Mouse (Mus musculus) embryonic facial prominence, embryonic 15.5 days (tissue): ENCODE results near the gene B4galnt1. TPM values are rescaled to one million over a fixed set of nuclear protein-coding genes. Genes with fewer than 3 reads are reported as not detected.

ENCODE experiments used
- ATAC-seq: fragments of 200-750 bp; cut with Nextera tagmentation; 2 replicates; pipeline ENCODE4 v1.8.0; 2017; ENCODE audit warnings: low read depth, moderate TSS enrichment; ENCODE audit not compliant: insufficient number of reproducible peaks, low FRiP score, low TSS enrichment
- H3K27ac ChIP-seq: fragments of 300-500 bp; sonication (generic); replicated peaks from 2 replicates; pipeline ENCODE4 v1.5.1; 2015; ENCODE audit warnings: mild to moderate bottlenecking, inconsistent platforms
- H3K27me3 ChIP-seq: fragments of 300-500 bp; sonication (generic); 2 replicates; pipeline ENCODE4 v1.6.1; 2015; ENCODE audit warnings: inconsistent platforms
- H3K36me3 ChIP-seq: fragments of 300-500 bp; sonication (generic); 2 replicates; pipeline ENCODE4 v1.6.1; 2015; ENCODE audit warnings: mild to moderate bottlenecking, inconsistent platforms
- H3K4me1 ChIP-seq: fragments of 300-500 bp; sonication (generic); 2 replicates; pipeline ENCODE4 v1.6.1; 2015; ENCODE audit warnings: inconsistent platforms
- H3K4me2 ChIP-seq: fragments of 300-500 bp; sonication (generic); replicated peaks from 2 replicates; pipeline ENCODE4 v1.6.1; 2015; ENCODE audit warnings: mild to moderate bottlenecking, inconsistent platforms
- H3K4me3 ChIP-seq: fragments of 300-500 bp; sonication (generic); replicated peaks from 2 replicates; pipeline ENCODE4 v1.5.1; 2015; ENCODE audit warnings: mild to moderate bottlenecking, inconsistent platforms
- H3K9ac ChIP-seq: fragments of 300-500 bp; sonication (generic); 2 replicates; pipeline ENCODE4 v1.6.1; 2015; ENCODE audit warnings: inconsistent platforms
- H3K9me3 ChIP-seq: fragments of 300-500 bp; sonication (generic); replicated peaks from 2 replicates; pipeline ENCODE4 v1.6.1; 2016; ENCODE audit warnings: inconsistent platforms
- WGBS: fragments of 180-500 bp; shearing (Covaris S2); methylation state at CpG from one replicate; pipeline ENCODE4 v1.1.7; 2015; 5-methylcytosine and 5-hydroxymethylcytosine counted together
- polyA plus RNA-seq: library from polyadenylated mRNA; unstranded; fragments of >200 nt; fragmentation: Nextera tagmentation; extraction: Ambion mirVana; gene quantifications from 2 replicates; pipeline ENCODE4 v1.2.1, GENCODE M21; 2015

B4galnt1 gene
- polyA plus RNA-seq, 1 experiment from 2014 or later: 12.7 TPM

DNA sequence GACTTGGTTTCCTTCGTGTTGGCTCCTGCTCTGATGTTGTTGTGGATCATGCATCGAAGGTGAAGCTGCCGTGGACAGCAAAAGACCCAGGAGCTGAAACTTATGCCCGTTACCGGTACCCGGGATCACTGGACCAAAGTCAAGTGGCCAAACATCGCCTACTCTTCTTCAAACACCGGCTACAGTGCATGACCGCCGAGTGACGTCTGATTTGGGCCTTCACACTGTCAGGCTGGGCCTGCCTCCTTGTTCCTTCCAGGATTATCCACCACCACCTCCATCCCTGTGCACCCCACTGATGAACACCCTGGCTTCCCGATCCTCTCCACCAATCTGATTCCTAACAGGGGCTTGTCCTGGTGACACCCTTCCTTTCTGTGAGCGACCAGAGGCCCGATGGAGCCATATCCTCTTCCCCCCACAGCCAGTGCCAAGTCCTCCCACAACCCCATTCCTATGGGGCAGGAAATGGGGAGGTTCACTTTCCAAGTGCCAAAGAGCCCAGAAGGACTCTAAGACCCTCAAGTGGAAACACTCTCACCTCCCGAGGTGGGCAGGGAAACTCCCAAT is 6.7 kb downstream of the B4galnt1 start:
- Histone ChIP-seq H3K4me1 (peaks cover 16% of the 10 kb centered on the region), H3K9me3 (no peaks in the 10 kb centered on the region), H3K36me3 (no peaks in the 10 kb centered on the region), H3K4me3 (no peak overlapping the region), H3K27ac (no peak overlapping the region), H3K4me2 (no peak overlapping the region), H3K27me3 (peaks cover 43% of the 10 kb centered on the region), H3K9ac (no peak overlapping the region)
- WGBS: 84% methylated on average over 15 of the region's 15 CpGs
- no peak for ATAC-seq

DNA sequence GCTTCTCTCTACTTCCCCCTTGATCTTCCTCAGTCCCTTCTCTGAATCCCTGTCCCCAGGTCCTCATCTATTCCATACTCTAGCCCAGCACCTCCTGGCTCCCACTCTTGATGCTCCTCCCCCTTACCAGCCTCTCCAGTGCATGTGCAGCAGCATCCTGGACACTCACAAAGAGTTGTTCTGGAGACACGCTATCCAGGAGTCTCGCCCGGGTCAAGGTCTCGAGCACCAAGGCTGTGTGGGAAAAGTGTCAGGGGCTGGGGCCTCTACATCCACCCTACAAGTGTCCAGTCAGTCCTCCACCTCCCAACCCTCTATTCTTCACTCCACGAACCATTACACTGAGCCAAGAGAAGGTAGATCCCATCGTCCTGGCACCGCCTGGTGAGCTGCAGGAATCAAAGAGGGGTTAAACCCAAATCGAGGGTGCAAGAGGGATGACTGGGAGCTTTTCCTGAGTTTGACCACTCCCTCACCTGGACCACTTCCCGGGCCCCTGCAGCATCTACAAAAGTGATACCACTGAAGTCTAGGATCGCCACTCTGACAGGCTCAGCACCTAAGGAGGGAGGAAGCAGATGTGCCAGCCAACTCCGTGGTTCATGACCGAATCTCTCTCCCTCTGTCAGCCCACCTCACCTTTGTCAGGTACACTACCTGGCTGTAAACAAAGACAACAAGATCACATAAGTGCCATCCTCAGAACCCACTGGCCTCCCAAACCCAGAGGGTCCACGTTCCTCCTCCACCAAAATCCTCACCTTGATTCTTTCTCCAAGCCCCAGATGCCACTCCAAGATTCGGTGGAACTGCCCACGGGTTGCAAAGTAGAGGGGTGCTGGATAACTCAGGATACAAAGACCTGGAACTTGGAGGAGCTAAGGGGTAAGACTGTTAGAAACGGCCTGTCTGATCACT is 8.4 kb downstream of the B4galnt1 start:
- no peaks in the 10 kb centered on the region for H3K36me3 ChIP-seq
- peaks cover 45% of the 10 kb centered on the region for H3K27me3 ChIP-seq
- 81% methylated on average over 16 of the region's 16 CpGs for WGBS
- H3K27ac ChIP-seq: no peak overlapping the region
- H3K9me3 ChIP-seq: no peaks in the 10 kb centered on the region
- peaks cover 27% of the 10 kb centered on the region for H3K4me1 ChIP-seq
- no peak for ATAC-seq
- no peak overlapping the region for H3K9ac ChIP-seq
- H3K4me2 ChIP-seq: no peak overlapping the region
- H3K4me3 ChIP-seq: no peak overlapping the region

DNA sequence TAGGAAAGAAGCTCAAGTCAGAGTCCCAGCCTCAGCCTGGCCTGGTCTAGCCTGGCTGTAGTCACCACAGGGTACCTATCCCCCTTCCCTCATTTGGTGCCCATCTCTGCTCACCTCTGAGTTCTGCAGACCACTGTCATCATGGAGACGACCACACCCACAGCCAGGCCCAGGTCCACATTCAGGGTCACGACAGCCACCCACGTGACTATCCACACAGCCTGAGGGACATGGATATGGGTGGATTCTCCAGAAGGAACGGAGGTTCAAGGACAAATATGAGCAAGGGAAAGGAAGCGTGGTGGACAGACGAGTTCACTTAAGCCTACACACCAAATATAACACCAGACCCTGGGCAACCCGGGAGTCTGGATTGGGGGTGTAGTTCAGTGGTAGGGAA is 9.1 kb downstream of the B4galnt1 start:
- H3K27ac ChIP-seq: no peak overlapping the region
- H3K4me2 ChIP-seq: no peak overlapping the region
- no peak for ATAC-seq
- no peak overlapping the region for H3K9ac ChIP-seq
- WGBS: 88% methylated on average over 7 of the region's 7 CpGs
- peaks cover 31% of the 10 kb centered on the region for H3K4me1 ChIP-seq
- no peaks in the 10 kb centered on the region for H3K9me3 ChIP-seq
- peaks cover 48% of the 10 kb centered on the region for H3K27me3 ChIP-seq
- no peak overlapping the region for H3K4me3 ChIP-seq
- no peaks in the 10 kb centered on the region for H3K36me3 ChIP-seq

DNA sequence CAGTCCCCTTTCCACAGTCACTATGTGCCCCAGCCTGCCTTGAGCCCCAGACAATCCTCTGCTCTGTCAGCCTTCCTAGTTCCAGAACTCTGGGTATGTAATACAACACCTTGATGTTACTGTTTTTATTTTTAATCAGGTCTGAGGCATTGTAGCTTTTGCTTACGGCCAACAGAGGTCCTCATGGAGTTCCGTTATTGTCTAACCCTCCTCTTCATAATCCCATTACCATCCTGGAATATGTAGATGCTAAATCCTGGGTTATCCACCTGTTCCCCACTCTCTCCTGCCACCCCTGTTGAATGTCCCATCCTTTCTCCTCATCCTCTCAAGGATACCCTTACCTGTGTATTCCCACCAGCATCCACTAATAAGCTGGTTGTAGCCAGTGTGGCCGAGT is 11.2 kb downstream of the B4galnt1 start:
- Histone ChIP-seq H3K4me1 (peaks cover 28% of the 10 kb centered on the region), H3K27ac (no peak overlapping the region), H3K9me3 (no peaks in the 10 kb centered on the region), H3K4me3 (no peak overlapping the region), H3K9ac (no peak overlapping the region), H3K4me2 (no peak overlapping the region), H3K36me3 (no peaks in the 10 kb centered on the region), H3K27me3 (peaks cover 50% of the 10 kb centered on the region)
- WGBS: 22% methylated on average over 3 of the region's 3 CpGs
- ATAC-seq: no peak

DNA sequence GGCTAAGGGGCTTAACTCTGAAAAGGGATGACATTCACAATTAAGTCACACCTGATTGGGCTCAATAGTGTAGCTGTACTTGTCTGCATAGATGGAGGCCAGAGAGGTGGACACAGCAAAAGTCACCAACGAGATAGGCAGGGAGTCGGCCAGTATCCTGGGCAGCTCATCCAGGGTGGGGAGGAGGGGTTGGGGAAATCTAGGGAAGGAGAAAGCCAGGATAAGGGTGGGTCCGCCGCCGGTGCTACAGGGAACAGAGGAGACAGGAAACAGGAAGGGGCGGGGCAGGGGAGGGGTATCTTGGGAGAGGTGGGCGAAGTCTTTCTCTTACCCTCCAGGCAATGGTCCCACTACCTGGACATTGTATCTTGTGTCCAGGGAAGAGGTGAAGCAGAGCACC is 11.7 kb downstream of the B4galnt1 start:
- no peaks in the 10 kb centered on the region for H3K9me3 ChIP-seq
- WGBS: 3% methylated on average over 7 of the region's 7 CpGs
- H3K36me3 ChIP-seq: no peaks in the 10 kb centered on the region
- H3K27ac ChIP-seq: no peak overlapping the region
- peaks cover 51% of the 10 kb centered on the region for H3K27me3 ChIP-seq
- ATAC-seq: no peak
- peaks cover 27% of the 10 kb centered on the region for H3K4me1 ChIP-seq
- H3K4me3 ChIP-seq: no peak overlapping the region
- no peak overlapping the region for H3K9ac ChIP-seq
- H3K4me2 ChIP-seq: no peak overlapping the region

DNA sequence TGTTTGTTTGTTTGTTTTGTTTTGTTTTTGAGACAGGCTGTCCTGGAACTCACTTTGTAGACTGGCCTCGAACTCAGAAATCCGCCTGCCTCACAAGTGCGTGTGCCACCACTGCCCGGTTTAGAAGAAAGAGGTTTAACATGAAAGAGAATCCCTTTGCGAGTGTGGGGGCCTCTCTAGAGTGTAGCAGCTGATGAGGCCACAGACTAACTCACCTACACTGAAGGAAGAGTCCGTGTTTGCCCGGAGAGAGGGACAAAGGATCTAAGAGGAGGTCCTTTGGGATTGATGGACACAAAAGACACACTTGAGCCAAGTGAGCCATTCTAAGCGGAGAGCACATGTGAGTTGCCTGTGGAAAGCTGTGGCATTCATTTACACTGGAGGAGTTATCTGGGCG is 12.2 kb downstream of the B4galnt1 start:
- no peak overlapping the region; the same call in 1 of the 2 replicates for H3K4me3 ChIP-seq
- WGBS: 16% methylated on average over 9 of the region's 9 CpGs

DNA sequence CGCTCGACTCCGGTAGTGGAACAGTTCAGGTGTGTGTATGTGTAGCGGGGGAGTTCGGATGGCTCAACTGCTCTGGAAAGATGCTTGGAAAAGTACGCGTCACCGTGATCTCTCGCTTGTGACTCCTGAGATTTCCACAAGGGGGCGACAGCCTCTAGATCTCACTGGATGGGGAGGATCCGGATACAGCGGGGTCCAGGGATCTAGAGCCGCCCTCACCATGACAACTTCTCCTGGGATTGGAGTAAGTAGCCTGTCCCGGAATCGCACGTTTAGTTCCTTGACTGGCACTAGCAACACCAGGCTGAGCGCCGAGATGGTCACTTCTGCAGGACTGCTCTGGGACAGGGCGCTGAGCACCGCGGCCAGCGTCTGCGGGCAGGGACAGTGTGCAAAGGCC is 12.7 kb downstream of the B4galnt1 start:
- 1% methylated on average over 23 of the region's 23 CpGs for WGBS
- Histone ChIP-seq H3K27me3 (peaks cover 55% of the 10 kb centered on the region), H3K4me3 (peak overlapping the region; percentile 35), H3K9me3 (no peaks in the 10 kb centered on the region), H3K9ac (no peak overlapping the region), H3K4me2 (peak overlapping the region; percentile 61), H3K4me1 (peaks cover 27% of the 10 kb centered on the region), H3K36me3 (peaks cover 7% of the 10 kb centered on the region; the same call in 1 of the 2 replicates), H3K27ac (no peak overlapping the region)
- peak; percentile 61 for ATAC-seq

More for the DNA sequence above, 12.2 kb downstream of the B4galnt1 start:
- Histone ChIP-seq H3K27ac (no peak overlapping the region), H3K4me2 (peak overlapping the region; percentile 61), H3K27me3 (peaks cover 51% of the 10 kb centered on the region), H3K36me3 (peaks cover 2% of the 10 kb centered on the region; the same call in 1 of the 2 replicates), H3K4me1 (peaks cover 27% of the 10 kb centered on the region), H3K9me3 (no peaks in the 10 kb centered on the region), H3K9ac (no peak overlapping the region)
- no peak for ATAC-seq

DNA sequence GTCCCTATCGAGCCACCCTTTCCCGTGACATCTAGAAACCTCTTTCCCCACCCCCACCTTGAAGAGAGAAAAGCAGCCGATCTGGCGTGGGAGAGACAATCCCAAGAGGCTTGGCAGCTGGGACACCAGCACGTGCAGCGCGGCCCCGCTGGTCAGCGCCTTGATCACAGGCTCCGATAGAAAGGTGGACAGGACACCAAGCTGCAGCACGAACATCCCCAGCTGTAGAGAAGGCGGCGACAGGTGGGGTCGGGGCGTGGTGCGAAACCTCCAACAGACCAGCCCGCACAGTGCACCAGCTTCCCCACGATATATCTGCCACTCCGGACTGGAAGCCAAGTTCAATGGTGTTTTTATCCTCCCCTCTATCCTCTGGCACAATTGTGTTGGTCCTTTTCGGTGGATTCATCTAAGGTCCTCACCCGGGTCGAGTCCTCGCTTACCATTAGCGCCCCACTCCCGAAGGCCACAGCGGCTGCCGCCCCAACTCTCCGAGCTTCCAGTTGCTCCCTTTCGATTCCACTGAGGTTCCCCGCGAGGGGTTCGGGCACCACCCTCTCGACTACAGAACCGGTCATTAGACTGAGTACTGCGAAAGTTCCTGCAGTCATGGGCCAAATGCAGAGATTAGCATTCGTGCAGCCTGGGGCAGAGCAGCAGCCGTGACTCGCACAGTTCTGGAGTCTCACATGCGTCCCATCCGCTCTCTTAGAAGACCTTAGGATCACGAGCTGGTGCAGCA is 13.4 kb downstream of the B4galnt1 start:
- Histone ChIP-seq H3K27me3 (peaks cover 56% of the 10 kb centered on the region), H3K4me3 (peak overlapping the region; percentile 35), H3K36me3 (peaks cover 9% of the 10 kb centered on the region; the same call in 1 of the 2 replicates), H3K27ac (no peak overlapping the region), H3K4me1 (peaks cover 28% of the 10 kb centered on the region), H3K4me2 (peak overlapping the region; percentile 61), H3K9ac (no peak overlapping the region), H3K9me3 (no peaks in the 10 kb centered on the region)
- ATAC-seq: no peak
- WGBS: 5% methylated on average over 41 of the region's 41 CpGs

DNA sequence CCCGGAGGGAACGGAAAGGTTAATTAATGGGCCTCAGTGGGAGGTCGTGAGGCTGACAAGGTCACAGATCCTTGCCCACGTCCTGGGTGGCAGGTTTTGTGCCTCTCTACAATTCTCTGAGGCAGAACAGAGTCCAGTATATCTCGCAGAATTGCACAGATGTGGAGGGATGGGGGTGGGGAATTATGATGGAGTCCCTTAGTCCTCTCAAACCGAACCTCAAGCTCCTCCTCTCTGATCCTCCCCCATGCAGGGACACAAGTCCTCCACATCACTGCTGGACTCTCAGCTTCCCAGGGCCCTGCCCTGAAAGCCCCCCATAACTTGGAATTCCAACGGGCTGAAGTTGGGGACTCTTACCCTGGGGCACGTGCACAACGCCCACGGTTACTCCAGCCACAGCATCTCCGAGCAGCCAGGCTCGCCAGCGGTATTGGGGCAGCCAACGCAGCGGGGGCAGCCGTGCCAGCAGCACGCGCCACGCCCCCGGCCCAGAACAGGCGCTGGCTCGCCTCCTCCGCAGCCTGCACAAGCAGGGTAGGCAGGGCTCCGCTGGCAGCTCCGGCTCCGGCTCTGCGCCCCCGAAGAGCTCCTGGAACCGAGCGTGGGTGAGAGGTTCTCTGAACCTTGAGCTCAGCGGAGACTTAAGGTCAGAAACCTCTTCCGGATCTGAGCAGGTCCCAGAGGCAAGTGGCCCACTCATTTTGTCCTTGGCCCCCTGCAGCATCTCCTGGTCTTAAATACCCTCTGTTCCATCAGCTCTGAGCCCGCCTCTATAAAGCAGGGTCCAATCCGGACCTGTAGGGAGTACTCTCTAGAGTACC is 15.1 kb downstream of the B4galnt1 start, which contains the start of gene Slc26a10:
Gene Slc26a10 (minus strand): TSS at position 775 of the 824 bp plus-strand sequence.
- Histone ChIP-seq H3K27ac (no peak within 1 kb of the TSS; the same call in 1 of the 2 replicates), H3K9ac (no peak within 1 kb of the TSS), H3K9me3 (no peaks in the 10 kb centered on the region), H3K36me3 (peaks cover 25% of the 10 kb centered on the region), H3K4me3 (peak within 1 kb of the TSS; percentile 26), H3K4me2 (peak within 1 kb of the TSS; percentile 55), H3K27me3 (peaks cover 60% of the 10 kb centered on the region), H3K4me1 (peaks cover 44% of the 10 kb centered on the region)
- 2% methylated on average over 34 of the region's 34 CpGs for WGBS
- ATAC-seq: peak; percentile 65

DNA sequence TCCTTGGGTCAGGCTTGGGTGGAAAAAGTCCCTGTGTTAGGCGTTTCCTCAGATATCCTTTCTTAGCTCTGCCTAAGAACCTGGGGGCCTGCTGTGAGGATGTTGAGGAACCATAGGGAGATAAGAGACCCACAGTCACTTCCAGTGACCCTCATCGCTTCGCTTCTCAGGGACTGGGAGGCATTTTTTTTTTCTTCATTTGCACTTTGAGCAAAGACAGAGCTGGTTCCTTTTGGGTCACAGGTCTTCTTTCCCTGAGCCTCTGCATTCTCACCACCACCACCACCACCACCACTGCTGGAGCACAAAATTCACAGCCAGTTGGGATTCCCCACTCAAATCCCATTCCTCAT is 15.6 kb downstream of the B4galnt1 start:
- ATAC-seq: no peak
- Histone ChIP-seq H3K27me3 (peaks cover 60% of the 10 kb centered on the region), H3K4me1 (peaks cover 45% of the 10 kb centered on the region), H3K36me3 (peaks cover 30% of the 10 kb centered on the region), H3K4me2 (peak overlapping the region; percentile 55), H3K9ac (no peak overlapping the region), H3K27ac (no peak overlapping the region; the same call in 1 of the 2 replicates), H3K9me3 (no peaks in the 10 kb centered on the region), H3K4me3 (peak overlapping the region; percentile 26; the same call in 1 of the 2 replicates)
- WGBS: 29% methylated on average over 3 of the region's 3 CpGs
